Comparison of ENCODE assay signal across 10 mouse cellular contexts in the genomic region with DNA sequence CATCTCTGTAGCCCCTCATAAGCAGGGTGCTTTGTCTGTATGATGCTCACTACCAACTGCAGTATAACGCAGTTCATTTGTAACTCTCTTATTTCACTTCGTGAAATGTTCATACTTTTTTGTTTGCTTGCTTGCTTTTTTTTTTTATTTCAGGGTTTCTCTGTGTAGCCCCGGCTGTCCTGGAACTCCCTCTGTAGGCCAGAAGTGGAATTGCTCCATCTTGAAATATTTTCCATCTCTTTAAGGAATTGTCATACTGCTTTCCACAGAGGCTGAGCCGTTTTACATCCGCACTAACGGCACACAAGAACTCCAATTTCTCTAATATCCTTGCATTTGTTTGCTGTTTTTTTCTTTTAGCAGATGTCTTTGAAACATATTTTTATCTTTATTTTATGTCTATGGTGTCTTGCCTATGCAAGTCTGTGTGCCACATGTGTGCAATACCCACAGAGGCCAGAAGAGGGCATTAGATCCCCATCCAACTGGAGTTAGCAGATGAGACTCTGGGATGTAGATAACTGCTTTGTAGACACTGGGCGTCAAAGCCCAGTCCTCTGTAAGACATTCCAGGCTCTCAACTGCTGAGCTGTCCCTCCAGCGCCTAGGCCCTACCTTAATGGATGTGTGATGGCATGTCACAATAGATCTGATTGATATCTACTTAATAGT. TPM values are rescaled to one million over a fixed set of nuclear protein-coding genes. Genes with fewer than 3 reads are reported as not detected.
A peak's percentile ranks its signal among the peaks of the same experiment; 100 is the strongest.
DNase-seq lines count a peak whose midpoint lies in the region; ATAC-seq lines count a peak whose summit lies in the region.
"Had no signal": no experiment of that assay in that cellular context is flagged by ENCODE, and none has a peak within 500 bp of the region (broad histone marks: within the 10 kb centered on the region; RNA-seq: fewer than 3 reads in every experiment).

No protein-coding gene starts in this region.

- H3K9me3 ChIP-seq in hindbrain, embryonic 10.5 days, result no peaks in the 10 kb centered on the region
- 0 out of 2 replicates have a peak, but pooled peaks cover 4% of the 10 kb centered on the region for H3K9me3 ChIP-seq in hindbrain, embryonic 14.5 days (ENCODE audit: control insufficient read depth, low read length)
- H3K9me3 ChIP-seq: embryonic facial prominence, embryonic 15.5 days had no signal

- no peak overlapping the region for H3K27ac ChIP-seq in hindbrain, embryonic 10.5 days
- H3K27ac ChIP-seq in hindbrain, embryonic 14.5 days, result no peak overlapping the region
- H3K27ac ChIP-seq: embryonic facial prominence, embryonic 15.5 days had no signal

- ATAC-seq in hindbrain, embryonic 14.5 days (ENCODE audit: low FRiP score), result no peak

- no peak overlapping the region for H3K9ac ChIP-seq in hindbrain, embryonic 14.5 days
- H3K9ac ChIP-seq: embryonic facial prominence, embryonic 15.5 days had no signal

- H3K36me3 ChIP-seq in hindbrain, embryonic 10.5 days, result no peaks in the 10 kb centered on the region
- no peaks in the 10 kb centered on the region for H3K36me3 ChIP-seq in hindbrain, embryonic 14.5 days (replicated peaks; ENCODE audit: control insufficient read depth, insufficient read depth)
- H3K36me3 ChIP-seq: embryonic facial prominence, embryonic 15.5 days had no signal

- no peak overlapping the region for H3K4me2 ChIP-seq in hindbrain, embryonic 14.5 days (replicated peaks)
- H3K4me2 ChIP-seq: embryonic facial prominence, embryonic 15.5 days had no signal

- no peaks in the 10 kb centered on the region for H3K27me3 ChIP-seq in hindbrain, embryonic 10.5 days (ENCODE audit: insufficient read depth, poor library complexity, severe bottlenecking)
- H3K27me3 ChIP-seq in hindbrain, embryonic 14.5 days (ENCODE audit: control insufficient read depth, insufficient read depth, low read length), result no peaks in the 10 kb centered on the region
- H3K27me3 ChIP-seq: embryonic facial prominence, embryonic 15.5 days had no signal

- 79% methylated on average over 8 of the region's 8 CpGs for WGBS in hindbrain, embryonic 10.5 days
- 78% methylated on average over 8 of the region's 8 CpGs for whole genome bisulfite sequencing in hindbrain, embryonic 14.5 days

- peak; percentile 24 for DNase-seq in hindbrain, embryonic 10.5 days (ENCODE audit: low spot score)
- DNase-seq in hindbrain, embryonic 14.5 days (ENCODE audit: low spot score), result no peak
- DNase-seq in right cerebral cortex, postnatal 4 days, result peak; percentile 58
- DNase-seq in right cerebral cortex, adult 18-20 months, result no peak
- peak; percentile 34 for DNase-seq in c-Kit-positive CD71-positive TER-119-negative erythroid progenitor cells, embryonic 14.5 days (ENCODE audit: low read depth)
- DNase-seq in natural killer cell, adult 2 months (ENCODE audit: low spot score in 2 of 2), result peak; percentile 5 to 7
- no peak for DNase-seq in urinary bladder, adult 18-20 months (ENCODE audit: low spot score in 2 of 2)
- DNase-seq in cerebellum, adult 8-10 months, result no peak

- H3K4me3 ChIP-seq in hindbrain, embryonic 10.5 days, result no peak overlapping the region
- no peak overlapping the region for H3K4me3 ChIP-seq in hindbrain, embryonic 14.5 days (replicated peaks; ENCODE audit: low read length)
- H3K4me3 ChIP-seq: embryonic facial prominence, embryonic 15.5 days had no signal

- H3K4me1 ChIP-seq in hindbrain, embryonic 10.5 days (replicated peaks), result no peaks in the 10 kb centered on the region
- H3K4me1 ChIP-seq in hindbrain, embryonic 14.5 days (replicated peaks; ENCODE audit: control insufficient read depth, insufficient read depth, low read length), result no peaks in the 10 kb centered on the region
- H3K4me1 ChIP-seq: embryonic facial prominence, embryonic 15.5 days had no signal

RNA-seq across cellular contexts. Expression of gene Slc22a16, which starts 13.6 kb away (rescaled TPM):
- not detected in 2 replicates for polyA plus RNA-seq in hindbrain, embryonic 10.5 days (2016; fragmentation: Nextera tagmentation; extraction: Ambion mirVana)
- polyA plus RNA-seq in hindbrain, embryonic 14.5 days (2014; fragmentation: Nextera tagmentation; extraction: Ambion mirVana), result not detected in 2 replicates
- polyA plus RNA-seq: embryonic facial prominence, embryonic 15.5 days; neural tube, embryonic 14.5 days had no signal

RNA-seq across cellular contexts. Expression of gene Ddo, which starts 46.1 kb away (rescaled TPM):
- polyA plus RNA-seq in hindbrain, embryonic 10.5 days (2016; fragmentation: Nextera tagmentation; extraction: Ambion mirVana), result 0.19 and 1.4 TPM in 2 replicates
- 1.3 and 1.7 TPM in 2 replicates for polyA plus RNA-seq in hindbrain, embryonic 14.5 days (2014; fragmentation: Nextera tagmentation; extraction: Ambion mirVana)

Comparison
In these comparisons a context has a peak if more than half of its experiments do, and no peak if none do; other contexts are left out.
1. DNase-seq: peak in hindbrain, embryonic 10.5 days (single experiment), right cerebral cortex, postnatal 4 days (single experiment), c-Kit-positive CD71-positive TER-119-negative erythroid progenitor cells, embryonic 14.5 days (single experiment) and natural killer cell, adult 2 months (2 of 2); none in hindbrain, embryonic 14.5 days (single experiment), right cerebral cortex, adult 18-20 months (single experiment), urinary bladder, adult 18-20 months (0 of 2) and cerebellum, adult 8-10 months (single experiment).